Mouse (Mus musculus) G1E (cell line): ENCODE results near the gene Irf2bp2. TPM values are rescaled to one million over a fixed set of nuclear protein-coding genes. Genes with fewer than 3 reads are reported as not detected.
A peak's percentile ranks its signal among the peaks of the same experiment; 100 is the strongest.

Source experiments
- ATAC-seq: 2 replicates; pipeline ENCODE4 v1.8.0; 2016; ENCODE audit warnings: mild to moderate bottlenecking; ENCODE audit not compliant: insufficient number of reproducible peaks, poor library complexity, low FRiP score, severe bottlenecking; ENCODE audit errors: extremely low read depth
- DNase-seq: peaks from one replicate; pipeline ENCODE4 v3.0.0; 2012; ENCODE audit warnings: low spot score
- H3K27me3 ChIP-seq: 2 replicates; pipeline ENCODE4 v1.6.1; 2012; ENCODE audit warnings: mild to moderate bottlenecking, low read length, inconsistent platforms; ENCODE audit not compliant: insufficient read depth
- H3K36me3 ChIP-seq: replicated peaks from 2 replicates; pipeline ENCODE3; 2012; ENCODE audit warnings: mild to moderate bottlenecking, inconsistent platforms
- H3K4me1 ChIP-seq: 2 replicates; pipeline ENCODE4 v1.6.1; 2012; ENCODE audit warnings: low read depth, low read length, inconsistent platforms, mixed read lengths; ENCODE audit not compliant: insufficient read depth
- H3K4me3 ChIP-seq: 2 replicates; pipeline ENCODE4 v1.5.1; 2012; ENCODE audit warnings: low read depth, mild to moderate bottlenecking, inconsistent platforms, low read length, moderate library complexity, mixed read lengths
- H3K9me3 ChIP-seq: replicated peaks from 2 replicates; pipeline ENCODE4 v1.6.1; 2012; ENCODE audit warnings: inconsistent platforms
- CTCF ChIP-seq: IDR thresholded peaks from 2 replicates; pipeline ENCODE4 v1.5.1; 2012; ENCODE audit warnings: low read depth, low read length, inconsistent platforms, mixed read lengths
- GATA1 ChIP-seq: IDR thresholded peaks from 2 replicates; pipeline ENCODE4 v1.6.1; 2012; ENCODE audit warnings: borderline replicate concordance, low read length, inconsistent platforms, mixed read lengths
- GATA2 ChIP-seq: IDR thresholded peaks from 2 replicates; pipeline ENCODE4 v1.6.1; 2012; ENCODE audit warnings: low read depth, low read length, inconsistent platforms, borderline replicate concordance
- POLR2AphosphoS5 ChIP-seq: IDR thresholded peaks from 2 replicates; pipeline ENCODE4 v1.6.1; 2012; ENCODE audit warnings: low read depth, low read length, inconsistent platforms; ENCODE audit not compliant: insufficient replicate concordance
- TAL1 ChIP-seq: conservative IDR thresholded peaks from 2 replicates; pipeline ENCODE4 v1.6.1; 2012; ENCODE audit warnings: low read depth, low read length, inconsistent platforms, mixed read lengths
- polyA plus RNA-seq: library from polyadenylated mRNA; stranded (reverse); fragments of >175 nt; gene quantifications from 2 replicates; pipeline ENCODE4 v1.2.3, GENCODE M21; 2012
- total RNA-seq, 2 experiments: library from RNA; stranded (forward) in 1 of 2; stranded (reverse) in 1 of 2; fragments of 200-1000 nt in 1 of 2; fragments of >200 nt in 1 of 2; fragmentation: Nextera tagmentation in 1 of 2; gene quantifications; 2 replicates each; pipeline ENCODE4 v1.2.3; 2014 to 2017

The Irf2bp2 gene
- total and polyA plus RNA-seq, 3 experiments, result 78.9 to 231 (median 101) TPM

- TF ChIP-seq GATA1 (no peak), GATA2 (no peak), POLR2AphosphoS5 (no peak), TAL1 (peak; percentile 33; the same call in 1 of the 2 replicates)
- Histone ChIP-seq H3K4me1 (peaks cover 32% of the 10 kb centered on the region), H3K9me3 (no peaks in the 10 kb centered on the region), H3K36me3 (peaks cover 75% of the 10 kb centered on the region), H3K4me3 (peak overlapping the region; percentile 99), H3K27me3 (no peaks in the 10 kb centered on the region)
- ATAC-seq (no peak), DNase-seq (no peak)
Observed at GRCm38 (mm10) chr8:126588636-126589506, 4.9 kb downstream of the Irf2bp2 start.

- Histone ChIP-seq H3K27me3 (no peaks in the 10 kb centered on the region), H3K4me3 (peak overlapping the region; percentile 99), H3K4me1 (peaks cover 40% of the 10 kb centered on the region), H3K9me3 (no peaks in the 10 kb centered on the region), H3K36me3 (peaks cover 75% of the 10 kb centered on the region)
- ATAC-seq, result no peak
- 0 out of 2 replicates have a peak, but pooled peaks have one; percentile 76 for TF ChIP-seq POLR2AphosphoS5
- no peak for TF ChIP-seq GATA2
- DNase-seq, result no peak
Observed at GRCm38 (mm10) chr8:126587836-126588503, 5.8 kb downstream of the Irf2bp2 start.

- H3K27me3 ChIP-seq, result no peaks in the 10 kb centered on the region
- peak overlapping the region; percentile 99 for H3K4me3 ChIP-seq
- peaks cover 71% of the 10 kb centered on the region for H3K36me3 ChIP-seq
- DNase-seq (no peak), ATAC-seq (no peak)
- H3K9me3 ChIP-seq, result no peaks in the 10 kb centered on the region
- peaks cover 45% of the 10 kb centered on the region for H3K4me1 ChIP-seq
- TF ChIP-seq GATA1 (no peak), TAL1 (no peak), CTCF (no peak), POLR2AphosphoS5 (peak; percentile 84; the same call in 1 of the 2 replicates), GATA2 (no peak)
Observed at GRCm38 (mm10) chr8:126586599-126587577, 6.9 kb downstream of the Irf2bp2 start.

GRCm38 (mm10) chr8:126586101-126586500, 7.7 kb downstream of the Irf2bp2 start:
- DNase-seq, result no peak
- Histone ChIP-seq H3K9me3 (no peaks in the 10 kb centered on the region), H3K4me3 (peak overlapping the region; percentile 55; the same call in 1 of the 2 replicates), H3K4me1 (peaks cover 45% of the 10 kb centered on the region), H3K36me3 (peaks cover 69% of the 10 kb centered on the region), H3K27me3 (no peaks in the 10 kb centered on the region)
- TF ChIP-seq CTCF, result no peak
- TF ChIP-seq TAL1, result no peak
- TF ChIP-seq POLR2AphosphoS5, result no peak
- no peak for TF ChIP-seq GATA2
- no peak for TF ChIP-seq GATA1
- ATAC-seq, result no peak

- peaks cover under 1% of the 10 kb centered on the region for H3K9me3 ChIP-seq
- peaks cover 49% of the 10 kb centered on the region for H3K4me1 ChIP-seq
- peak overlapping the region; percentile 54; the same call in 1 of the 2 replicates for H3K4me3 ChIP-seq
- DNase-seq, result no peak
- TF ChIP-seq POLR2AphosphoS5 (no peak), GATA1 (no peak), CTCF (no peak), TAL1 (no peak), GATA2 (no peak)
- no peaks in the 10 kb centered on the region for H3K27me3 ChIP-seq
- ATAC-seq, result no peak
- peaks cover 67% of the 10 kb centered on the region for H3K36me3 ChIP-seq
Observed at GRCm38 (mm10) chr8:126585561-126586031, 8.2 kb downstream of the Irf2bp2 start.
